ENCODE assay signal across 13 mouse cellular contexts in genomic region chr19:9945800-9946564, GRCm38 (mm10). TPM values are rescaled to one million over a fixed set of nuclear protein-coding genes. Genes with fewer than 3 reads are reported as not detected.
DNase-seq lines count a peak whose midpoint lies in the region; ATAC-seq and TF ChIP-seq lines count a peak whose summit lies in the region.
"Had no signal": no experiment of that assay in that cellular context is flagged by ENCODE, and none has a peak within 500 bp of the region (broad histone marks: within the 10 kb centered on the region; RNA-seq: fewer than 3 reads in every experiment).

No protein-coding gene starts in this region.

- no peak for TF ChIP-seq POLR2A in embryonic fibroblast, embryonic 13.5 days (IDR thresholded peaks at IDR 0.05; ENCODE audit: low read depth, low read length)

- no peak for TF ChIP-seq CTCF in embryonic fibroblast, embryonic 13.5 days (IDR thresholded peaks at IDR 0.05; ENCODE audit: borderline replicate concordance, insufficient read depth, low read length)

- H3K4me2 ChIP-seq in midbrain, embryonic 16.5 days (ENCODE audit: low read length) = no peak overlapping the region
- no peak overlapping the region for H3K4me2 ChIP-seq in intestine, embryonic 16.5 days (ENCODE audit: low read depth, low read length)
- H3K4me2 ChIP-seq: embryonic facial prominence, embryonic 13.5 days; limb, embryonic 15.5 days had no signal

- WGBS in midbrain, embryonic 16.5 days = 92% methylated on average over 8 of the region's 8 CpGs
- WGBS in intestine, embryonic 16.5 days = 83% methylated on average over 8 of the region's 8 CpGs

- no peaks in the 10 kb centered on the region for H3K36me3 ChIP-seq in midbrain, embryonic 16.5 days (ENCODE audit: control insufficient read depth, insufficient read depth, low read length)
- no peaks in the 10 kb centered on the region for H3K36me3 ChIP-seq in intestine, embryonic 16.5 days (ENCODE audit: control insufficient read depth, insufficient read depth, low read length)
- H3K36me3 ChIP-seq: embryonic facial prominence, embryonic 13.5 days; limb, embryonic 15.5 days had no signal

- peaks cover 5% of the 10 kb centered on the region for H3K4me1 ChIP-seq in embryonic fibroblast, embryonic 13.5 days (ENCODE audit: control insufficient read depth, insufficient read depth, low read length)
- no peaks in the 10 kb centered on the region for H3K4me1 ChIP-seq in midbrain, embryonic 16.5 days (ENCODE audit: control insufficient read depth, insufficient read depth, low read length)
- no peaks in the 10 kb centered on the region for H3K4me1 ChIP-seq in intestine, embryonic 16.5 days (ENCODE audit: control insufficient read depth, insufficient read depth, low read length)

- DNase-seq in urinary bladder, postnatal 14 days (ENCODE audit: low spot score) = peak; percentile 31
- no peak for DNase-seq in urinary bladder, adult 18-20 months (ENCODE audit: low spot score in 2 of 2)
- DNase-seq in heart, postnatal 25 days (ENCODE audit: low spot score) = peak; percentile 29
- DNase-seq in embryo, embryonic 10.5 days (ENCODE audit: low spot score) = no peak
- DNase-seq: adrenal gland, postnatal 10 days; cerebellum, adult 9-11 months; thymus, postnatal 25 days had no signal

- no peaks in the 10 kb centered on the region for H3K27me3 ChIP-seq in midbrain, embryonic 16.5 days (ENCODE audit: control insufficient read depth, insufficient read depth, low read depth, low read length)
- no peaks in the 10 kb centered on the region for H3K27me3 ChIP-seq in intestine, embryonic 16.5 days (replicated peaks; ENCODE audit: control insufficient read depth, insufficient read depth, low read length)
- H3K27me3 ChIP-seq: embryonic facial prominence, embryonic 13.5 days; limb, embryonic 15.5 days had no signal

- no peak overlapping the region for H3K4me3 ChIP-seq in embryonic fibroblast, embryonic 13.5 days (ENCODE audit: insufficient read depth, low read length)
- H3K4me3 ChIP-seq in midbrain, embryonic 16.5 days (ENCODE audit: low read depth, low read length) = no peak overlapping the region
- H3K4me3 ChIP-seq in intestine, embryonic 16.5 days (ENCODE audit: low read length) = no peak overlapping the region
- H3K4me3 ChIP-seq: embryonic facial prominence, embryonic 13.5 days; limb, embryonic 15.5 days had no signal

- no peak overlapping the region for H3K9ac ChIP-seq in midbrain, embryonic 16.5 days (ENCODE audit: low read depth, low read length)
- no peak overlapping the region for H3K9ac ChIP-seq in intestine, embryonic 16.5 days (ENCODE audit: low read depth, low read length)
- H3K9ac ChIP-seq: embryonic facial prominence, embryonic 13.5 days; limb, embryonic 15.5 days had no signal

- peak overlapping the region; percentile 11; the same call in 1 of the 2 replicates for H3K27ac ChIP-seq in embryonic fibroblast, embryonic 13.5 days (ENCODE audit: insufficient read depth, low read length)
- H3K27ac ChIP-seq in midbrain, embryonic 16.5 days (ENCODE audit: low read length) = no peak overlapping the region
- H3K27ac ChIP-seq in intestine, embryonic 16.5 days (ENCODE audit: low read length) = no peak overlapping the region
- H3K27ac ChIP-seq: embryonic facial prominence, embryonic 13.5 days; limb, embryonic 15.5 days had no signal

- no peaks in the 10 kb centered on the region; the same call in 1 of the 2 replicates for H3K9me3 ChIP-seq in midbrain, embryonic 16.5 days (replicated peaks; ENCODE audit: control insufficient read depth, low read length, poor library complexity, severe bottlenecking)
- H3K9me3 ChIP-seq in intestine, embryonic 16.5 days (ENCODE audit: control insufficient read depth, low read length) = 0 out of 2 replicates have a peak, but pooled peaks cover 3% of the 10 kb centered on the region
- H3K9me3 ChIP-seq: limb, embryonic 15.5 days had no signal

- no peak for ATAC-seq in midbrain, embryonic 16.5 days
- ATAC-seq in intestine, embryonic 16.5 days = no peak

- intact Hi-C loops in heart, postnatal 25 days (cut with DNase I) = no loop called here

RNA-seq across cellular contexts. Expression of gene Fth1, which starts 34.4 kb away (rescaled TPM):
- 1,225 and 1,491 TPM in 2 replicates for polyA plus RNA-seq in embryonic fibroblast, embryonic 13.5 days (2011; ENCODE audit: insufficient read length, low read depth, missing spikeins)
- total RNA-seq in heart, postnatal 25 days (2021) = 1,000 to 10,000 TPM; 2,502 to 2,556 TPM
- polyA plus RNA-seq in midbrain, embryonic 16.5 days (2015; fragmentation: Nextera tagmentation; extraction: Ambion mirVana) = 1,587 and 1,694 TPM in 2 replicates
- 2,278 and 2,351 TPM in 2 replicates for polyA plus RNA-seq in intestine, embryonic 16.5 days (2015; fragmentation: Nextera tagmentation; extraction: Ambion mirVana)

RNA-seq across cellular contexts. Expression of gene Incenp, which starts 46.6 kb away (rescaled TPM):
- 48.6 and 65.9 TPM in 2 replicates for polyA plus RNA-seq in embryonic fibroblast, embryonic 13.5 days (2011; ENCODE audit: insufficient read length, low read depth, missing spikeins)
- total RNA-seq in heart, postnatal 25 days (2021) = 1 to 10 TPM; 6.3 to 7.4 TPM
- polyA plus RNA-seq in midbrain, embryonic 16.5 days (2015; fragmentation: Nextera tagmentation; extraction: Ambion mirVana) = 20.0 and 22.1 TPM in 2 replicates
- polyA plus RNA-seq in intestine, embryonic 16.5 days (2015; fragmentation: Nextera tagmentation; extraction: Ambion mirVana) = 63.8 and 64.4 TPM in 2 replicates

RNA-seq across cellular contexts. Expression of gene Best1, which starts 55.5 kb away (rescaled TPM):
- polyA plus RNA-seq in embryonic fibroblast, embryonic 13.5 days (2011; ENCODE audit: insufficient read length, low read depth, missing spikeins) = 0.33 and 0.60 TPM in 2 replicates
- under 1 TPM in 1 of 2 experiments, not detected in 1; 0.10 TPM for total RNA-seq in heart, postnatal 25 days (2021)
- polyA plus RNA-seq in midbrain, embryonic 16.5 days (2015; fragmentation: Nextera tagmentation; extraction: Ambion mirVana) = 2.9 TPM in 2 replicates
- polyA plus RNA-seq in intestine, embryonic 16.5 days (2015; fragmentation: Nextera tagmentation; extraction: Ambion mirVana) = 0.42 and 0.72 TPM in 2 replicates
- total RNA-seq: MEL had no signal

RNA-seq across cellular contexts. Expression of gene Rab3il1, which starts 55.5 kb away (rescaled TPM):
- polyA plus RNA-seq in embryonic fibroblast, embryonic 13.5 days (2011; ENCODE audit: insufficient read length, low read depth, missing spikeins) = 6.5 and 18.2 TPM in 2 replicates
- 1 to 10 TPM; 8.9 to 9.3 TPM for total RNA-seq in heart, postnatal 25 days (2021)
- 21.4 and 21.8 TPM in 2 replicates for polyA plus RNA-seq in midbrain, embryonic 16.5 days (2015; fragmentation: Nextera tagmentation; extraction: Ambion mirVana)
- 45.7 and 48.8 TPM in 2 replicates for polyA plus RNA-seq in intestine, embryonic 16.5 days (2015; fragmentation: Nextera tagmentation; extraction: Ambion mirVana)

Comparison
In these comparisons a context has a peak if more than half of its experiments do, and no peak if none do; other contexts are left out.
1. DNase-seq: peak in urinary bladder, postnatal 14 days (single experiment) and heart, postnatal 25 days (single experiment); none in urinary bladder, adult 18-20 months (0 of 2) and embryo, embryonic 10.5 days (single experiment).